Mouse (Mus musculus): ENCODE measurements around the gene Dlg5. TPM values are rescaled to one million over a fixed set of nuclear protein-coding genes. Genes with fewer than 3 reads are reported as not detected.

The Dlg5 gene
- polyA plus RNA-seq, 1 experiment from 2014 or later, result 18.4 TPM

DNA sequence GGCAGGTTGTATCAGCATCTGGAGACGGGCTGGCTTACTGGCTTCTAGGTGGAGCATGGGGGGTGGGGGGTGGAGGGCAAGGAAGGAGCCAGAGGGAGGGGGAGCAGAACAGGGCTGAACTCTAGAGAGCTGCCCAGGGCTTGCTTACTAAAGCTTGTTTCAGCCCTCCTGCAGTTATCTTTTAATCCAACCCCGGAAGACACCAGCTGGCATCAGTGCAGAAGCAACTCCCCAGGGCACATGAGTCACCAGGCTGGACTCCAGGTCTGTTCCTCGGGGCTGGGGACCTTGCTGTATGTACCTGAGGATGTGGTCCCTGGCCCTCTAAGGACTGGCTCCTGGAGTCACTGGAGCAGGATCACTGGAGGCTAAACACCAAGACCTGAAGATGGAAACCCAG, 23.0 kb downstream of the Dlg5 start:
- Histone ChIP-seq H3K4me3 (ENCODE audit: low read length) (no peak overlapping the region), H3K9ac (ENCODE audit: low read depth, low read length) (no peak overlapping the region), H3K4me1 (ENCODE audit: control insufficient read depth, insufficient read depth, low read depth, low read length) (no peaks in the 10 kb centered on the region; the same call in 1 of the 2 replicates), H3K27ac (ENCODE audit: low read depth, low read length) (no peak overlapping the region), H3K4me2 (ENCODE audit: low read length) (no peak overlapping the region), H3K27me3 (replicated peaks; ENCODE audit: control insufficient read depth, insufficient read depth, low read length) (no peaks in the 10 kb centered on the region), H3K36me3 (ENCODE audit: control insufficient read depth, insufficient read depth, low read length) (no peaks in the 10 kb centered on the region), H3K9me3 (ENCODE audit: control insufficient read depth, low read length) (no peaks in the 10 kb centered on the region)
- ATAC-seq, result no peak
- 37% methylated on average over 3 of the region's 3 CpGs for WGBS

DNA sequence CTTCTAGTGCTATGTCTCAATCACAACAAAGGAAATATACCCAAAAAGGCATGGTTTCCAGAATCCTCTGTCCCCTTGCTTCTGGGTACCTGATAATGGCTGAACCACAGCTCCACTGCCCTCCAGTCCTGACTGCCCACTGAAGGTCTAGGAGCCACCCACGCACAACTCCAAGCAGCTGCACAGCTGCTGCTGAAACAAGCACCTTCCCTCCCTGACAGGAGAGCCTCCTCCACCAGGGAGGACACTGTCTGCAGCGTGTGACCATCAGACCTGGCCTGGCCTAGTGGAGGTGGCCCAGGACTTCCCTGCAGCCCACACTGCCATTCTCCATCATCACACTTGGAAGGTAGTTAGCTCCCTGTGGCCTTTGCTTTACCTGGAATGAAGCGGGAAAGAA, 23.4 kb downstream of the Dlg5 start:
- no peak for ATAC-seq
- 80% methylated on average over 3 of the region's 3 CpGs for WGBS
- Histone ChIP-seq H3K4me2 (ENCODE audit: low read length) (no peak overlapping the region), H3K27ac (ENCODE audit: low read depth, low read length) (no peak overlapping the region), H3K27me3 (replicated peaks; ENCODE audit: control insufficient read depth, insufficient read depth, low read length) (no peaks in the 10 kb centered on the region), H3K36me3 (ENCODE audit: control insufficient read depth, insufficient read depth, low read length) (no peaks in the 10 kb centered on the region), H3K4me3 (ENCODE audit: low read length) (no peak overlapping the region), H3K9me3 (ENCODE audit: control insufficient read depth, low read length) (no peaks in the 10 kb centered on the region), H3K4me1 (ENCODE audit: control insufficient read depth, insufficient read depth, low read depth, low read length) (peaks cover 5% of the 10 kb centered on the region), H3K9ac (ENCODE audit: low read depth, low read length) (no peak overlapping the region)

DNA sequence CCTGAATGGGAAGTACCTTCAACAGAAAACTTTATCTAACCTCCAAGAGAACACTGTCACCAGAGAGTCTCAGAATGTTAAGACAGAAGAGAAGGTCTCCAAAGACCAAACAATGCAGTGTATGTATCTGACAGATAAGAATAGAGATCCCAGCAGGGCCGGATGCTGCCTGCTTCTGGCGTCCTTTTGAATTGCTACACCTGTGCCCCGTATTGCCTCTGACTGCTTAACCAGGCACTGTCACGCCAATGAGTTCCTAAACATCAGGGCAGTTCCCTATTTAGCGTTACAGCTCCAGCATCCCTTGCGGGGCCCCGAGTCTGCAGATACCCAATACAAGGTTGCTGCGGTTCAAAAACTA, 28.4 kb downstream of the Dlg5 start:
- whole genome bisulfite sequencing, result 62% methylated on average over 8 of the region's 8 CpGs
- H3K4me1 ChIP-seq (ENCODE audit: control insufficient read depth, insufficient read depth, low read depth, low read length), result peaks cover 44% of the 10 kb centered on the region
- H3K9ac ChIP-seq (ENCODE audit: low read depth, low read length), result no peak overlapping the region
- no peaks in the 10 kb centered on the region for H3K27me3 ChIP-seq (replicated peaks; ENCODE audit: control insufficient read depth, insufficient read depth, low read length)
- no peaks in the 10 kb centered on the region for H3K9me3 ChIP-seq (ENCODE audit: control insufficient read depth, low read length)
- H3K4me3 ChIP-seq (ENCODE audit: low read length), result no peak overlapping the region
- no peak for ATAC-seq
- H3K36me3 ChIP-seq (ENCODE audit: control insufficient read depth, insufficient read depth, low read length), result no peaks in the 10 kb centered on the region
- no peak overlapping the region for H3K4me2 ChIP-seq (ENCODE audit: low read length)
- no peak overlapping the region for H3K27ac ChIP-seq (ENCODE audit: low read depth, low read length)

DNA sequence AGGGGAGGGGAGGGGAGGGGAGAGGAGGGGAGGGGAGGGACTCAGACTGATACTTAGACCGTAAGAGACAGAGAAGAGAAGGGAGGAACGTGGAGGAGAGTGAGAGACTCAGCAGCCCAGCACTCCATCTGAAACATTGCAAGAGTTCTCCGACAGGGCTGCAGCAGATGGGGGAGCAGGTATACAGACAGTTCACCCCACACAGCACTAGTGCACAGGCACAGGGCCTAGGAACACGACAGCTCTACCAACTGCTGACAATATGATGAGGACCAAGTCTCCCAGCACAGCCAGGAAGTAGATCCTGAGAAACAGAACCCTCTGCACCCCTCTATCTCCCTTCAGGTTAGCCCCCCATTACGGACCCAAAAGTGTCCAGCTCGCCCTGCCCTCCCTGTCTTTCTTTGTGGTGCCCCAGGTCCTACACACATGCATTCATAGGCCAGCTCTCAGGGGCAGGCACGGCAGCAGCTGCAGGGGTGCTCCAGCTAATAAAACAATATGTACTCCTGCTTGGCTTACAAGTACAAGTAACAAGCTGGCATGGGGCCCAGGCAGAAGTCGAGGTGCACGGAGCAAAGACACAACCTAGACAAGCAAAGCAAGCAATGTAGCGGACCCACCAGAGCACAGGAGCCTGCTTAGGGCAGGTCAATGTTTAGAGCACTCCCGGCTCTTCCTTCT, 28.9 kb downstream of the Dlg5 start:
- H3K27ac ChIP-seq (ENCODE audit: low read depth, low read length), result no peak overlapping the region
- no peaks in the 10 kb centered on the region for H3K36me3 ChIP-seq (ENCODE audit: control insufficient read depth, insufficient read depth, low read length)
- no peaks in the 10 kb centered on the region for H3K9me3 ChIP-seq (ENCODE audit: control insufficient read depth, low read length)
- H3K4me1 ChIP-seq (ENCODE audit: control insufficient read depth, insufficient read depth, low read depth, low read length), result peaks cover 44% of the 10 kb centered on the region
- H3K9ac ChIP-seq (ENCODE audit: low read depth, low read length), result no peak overlapping the region
- H3K4me3 ChIP-seq (ENCODE audit: low read length), result no peak overlapping the region
- H3K4me2 ChIP-seq (ENCODE audit: low read length), result no peak overlapping the region
- 35% methylated on average over 11 of the region's 11 CpGs for WGBS
- ATAC-seq, result no peak
- H3K27me3 ChIP-seq (replicated peaks; ENCODE audit: control insufficient read depth, insufficient read depth, low read length), result no peaks in the 10 kb centered on the region

DNA sequence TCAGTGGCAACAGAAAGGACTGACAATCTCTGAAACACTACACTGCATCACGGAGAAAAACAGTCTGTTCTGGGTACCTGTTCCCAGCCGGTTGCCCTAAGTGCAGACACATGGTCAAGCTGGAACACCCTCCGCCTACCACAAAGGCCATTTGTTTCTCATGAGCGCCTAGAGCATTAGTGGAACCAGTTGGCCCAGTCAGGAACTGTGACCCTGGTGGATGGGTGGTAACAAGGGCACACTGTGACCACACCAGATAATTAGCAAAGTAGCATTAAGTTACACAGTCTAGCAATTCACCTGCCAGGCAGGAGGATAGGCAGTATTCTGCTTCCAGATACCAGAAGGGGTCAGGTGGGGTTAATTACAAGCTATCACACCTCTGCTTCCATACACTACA, 29.7 kb downstream of the Dlg5 start:
- Histone ChIP-seq H3K9me3 (ENCODE audit: control insufficient read depth, low read length) (no peaks in the 10 kb centered on the region), H3K27me3 (replicated peaks; ENCODE audit: control insufficient read depth, insufficient read depth, low read length) (no peaks in the 10 kb centered on the region), H3K4me2 (ENCODE audit: low read length) (no peak overlapping the region), H3K4me1 (ENCODE audit: control insufficient read depth, insufficient read depth, low read depth, low read length) (peaks cover 44% of the 10 kb centered on the region), H3K27ac (ENCODE audit: low read depth, low read length) (no peak overlapping the region), H3K4me3 (ENCODE audit: low read length) (no peak overlapping the region), H3K36me3 (ENCODE audit: control insufficient read depth, insufficient read depth, low read length) (no peaks in the 10 kb centered on the region), H3K9ac (ENCODE audit: low read depth, low read length) (no peak overlapping the region; the same call in 1 of the 2 replicates)
- peak; percentile 27 for ATAC-seq
- 73% methylated on average over 4 of the region's 4 CpGs for WGBS

DNA sequence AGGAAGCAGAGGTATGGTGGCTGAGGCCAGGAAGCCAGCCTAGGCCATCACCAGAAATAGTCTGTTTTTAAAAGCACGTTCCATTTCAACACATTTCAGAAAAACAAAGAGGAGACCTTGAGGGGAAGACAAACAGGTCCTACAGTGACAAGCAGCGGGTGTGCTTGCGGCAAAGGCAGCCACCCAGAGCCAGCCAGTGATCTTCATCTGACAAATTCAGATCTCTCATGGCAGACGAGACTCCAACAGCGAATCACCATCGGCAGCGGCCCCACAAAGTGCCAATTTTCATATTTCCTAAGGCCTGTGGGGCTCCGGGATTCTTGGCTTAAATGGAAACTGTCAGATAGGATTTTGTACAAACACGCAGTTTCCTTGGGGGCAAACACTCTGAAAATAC, 31.3 kb downstream of the Dlg5 start:
- H3K4me3 ChIP-seq (ENCODE audit: low read length), result no peak overlapping the region
- peaks cover 44% of the 10 kb centered on the region for H3K4me1 ChIP-seq (ENCODE audit: control insufficient read depth, insufficient read depth, low read depth, low read length)
- 41% methylated on average over 9 of the region's 9 CpGs for WGBS
- no peaks in the 10 kb centered on the region for H3K27me3 ChIP-seq (replicated peaks; ENCODE audit: control insufficient read depth, insufficient read depth, low read length)
- no peak for ATAC-seq
- 0 out of 2 replicates have a peak overlapping the region, but pooled peaks have one; percentile 14 for H3K9ac ChIP-seq (ENCODE audit: low read depth, low read length)
- no peak overlapping the region for H3K4me2 ChIP-seq (ENCODE audit: low read length)
- no peaks in the 10 kb centered on the region for H3K36me3 ChIP-seq (ENCODE audit: control insufficient read depth, insufficient read depth, low read length)
- H3K27ac ChIP-seq (ENCODE audit: low read depth, low read length), result peak overlapping the region; percentile 60; the same call in 1 of the 2 replicates
- no peaks in the 10 kb centered on the region for H3K9me3 ChIP-seq (ENCODE audit: control insufficient read depth, low read length)

DNA sequence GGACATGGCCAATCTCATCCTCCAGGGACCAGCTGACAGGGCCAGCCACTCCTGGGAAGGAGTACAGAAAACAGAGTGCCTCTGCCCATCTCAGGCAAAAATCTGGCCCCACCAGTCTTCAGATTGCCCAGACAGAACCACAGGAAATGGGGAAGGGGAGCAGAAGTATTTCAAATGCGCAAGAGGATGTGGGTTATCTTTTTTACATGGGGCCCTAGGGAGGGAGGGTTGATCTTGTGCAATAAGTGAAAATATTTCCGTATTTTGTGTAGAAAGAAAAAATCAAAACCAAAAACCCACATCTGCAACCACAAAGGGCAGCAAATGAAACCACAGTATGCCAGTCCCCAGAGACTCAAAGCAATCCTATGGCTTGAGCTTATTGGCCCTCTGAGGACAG, 32.4 kb downstream of the Dlg5 start:
- Histone ChIP-seq H3K4me1 (ENCODE audit: control insufficient read depth, insufficient read depth, low read depth, low read length) (peaks cover 44% of the 10 kb centered on the region), H3K27me3 (replicated peaks; ENCODE audit: control insufficient read depth, insufficient read depth, low read length) (no peaks in the 10 kb centered on the region), H3K36me3 (ENCODE audit: control insufficient read depth, insufficient read depth, low read length) (no peaks in the 10 kb centered on the region), H3K9ac (ENCODE audit: low read depth, low read length) (no peak overlapping the region), H3K27ac (ENCODE audit: low read depth, low read length) (peak overlapping the region; percentile 51; the same call in 1 of the 2 replicates), H3K9me3 (ENCODE audit: control insufficient read depth, low read length) (no peaks in the 10 kb centered on the region), H3K4me3 (ENCODE audit: low read length) (no peak overlapping the region), H3K4me2 (ENCODE audit: low read length) (no peak overlapping the region)
- WGBS, result 74% methylated on average over 2 of the region's 2 CpGs
- no peak for ATAC-seq

DNA sequence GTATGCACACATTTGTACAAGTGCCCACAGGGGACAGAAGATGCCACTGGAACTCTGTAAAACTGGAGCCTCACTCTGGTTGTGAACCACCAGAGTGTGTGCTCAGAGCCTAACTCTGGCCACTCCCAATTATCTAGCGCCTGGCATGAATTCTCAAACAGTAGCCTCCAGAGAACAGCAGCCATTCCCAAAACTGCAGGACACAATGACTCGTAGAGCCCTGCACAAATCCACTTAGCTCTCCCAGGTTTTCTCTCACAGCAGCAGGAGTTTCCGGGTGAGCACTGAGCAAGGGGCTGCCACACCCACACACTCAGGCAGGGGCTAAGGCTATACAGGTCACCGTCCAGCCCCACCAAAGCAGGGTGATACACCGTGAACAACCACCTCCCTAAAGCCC, 32.9 kb downstream of the Dlg5 start:
- no peak overlapping the region for H3K4me3 ChIP-seq (ENCODE audit: low read length)
- H3K9me3 ChIP-seq (ENCODE audit: control insufficient read depth, low read length), result no peaks in the 10 kb centered on the region
- H3K36me3 ChIP-seq (ENCODE audit: control insufficient read depth, insufficient read depth, low read length), result no peaks in the 10 kb centered on the region
- H3K27ac ChIP-seq (ENCODE audit: low read depth, low read length), result peak overlapping the region; percentile 51; the same call in 1 of the 2 replicates
- peaks cover 44% of the 10 kb centered on the region for H3K4me1 ChIP-seq (ENCODE audit: control insufficient read depth, insufficient read depth, low read depth, low read length)
- 51% methylated on average over 5 of the region's 5 CpGs for WGBS
- ATAC-seq, result no peak
- H3K27me3 ChIP-seq (replicated peaks; ENCODE audit: control insufficient read depth, insufficient read depth, low read length), result no peaks in the 10 kb centered on the region
- no peak overlapping the region for H3K9ac ChIP-seq (ENCODE audit: low read depth, low read length)
- no peak overlapping the region for H3K4me2 ChIP-seq (ENCODE audit: low read length)

DNA sequence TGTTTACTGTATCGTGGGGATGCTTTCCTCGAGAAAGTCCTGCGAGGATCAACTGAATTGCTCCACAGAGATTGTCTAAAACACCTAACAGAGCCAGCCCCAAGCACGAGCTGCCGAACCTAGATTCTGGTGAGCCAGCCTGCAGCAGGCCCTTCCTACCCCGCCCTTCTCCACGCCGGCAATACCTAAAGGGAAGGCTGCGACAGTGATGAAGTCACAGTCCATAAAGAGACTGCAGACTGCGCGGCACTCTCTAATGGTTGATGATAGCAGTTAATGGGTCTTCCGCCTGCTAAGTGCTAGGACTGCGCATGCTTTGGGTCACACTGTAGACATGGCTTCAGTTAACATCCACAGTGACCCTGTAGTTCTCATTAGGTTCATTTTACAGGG, 38.4 kb downstream of the Dlg5 start:
- Histone ChIP-seq H3K27ac (ENCODE audit: low read depth, low read length) (no peak overlapping the region), H3K27me3 (replicated peaks; ENCODE audit: control insufficient read depth, insufficient read depth, low read length) (no peaks in the 10 kb centered on the region), H3K4me2 (ENCODE audit: low read length) (no peak overlapping the region), H3K9ac (ENCODE audit: low read depth, low read length) (no peak overlapping the region), H3K9me3 (ENCODE audit: control insufficient read depth, low read length) (no peaks in the 10 kb centered on the region), H3K36me3 (ENCODE audit: control insufficient read depth, insufficient read depth, low read length) (no peaks in the 10 kb centered on the region), H3K4me3 (ENCODE audit: low read length) (no peak overlapping the region), H3K4me1 (ENCODE audit: control insufficient read depth, insufficient read depth, low read depth, low read length) (peaks cover 29% of the 10 kb centered on the region)
- WGBS, result 71% methylated on average over 13 of the region's 13 CpGs
- no peak for ATAC-seq
